Mouse (Mus musculus): ENCODE data around the gene Use1. TPM values are rescaled to one million over a fixed set of nuclear protein-coding genes. Genes with fewer than 3 reads are reported as not detected.
A peak's percentile ranks its signal among the peaks of the same experiment; 100 is the strongest.

Use1 gene
- polyA plus RNA-seq, 1 experiment from 2014 or later = 69.3 TPM

DNA sequence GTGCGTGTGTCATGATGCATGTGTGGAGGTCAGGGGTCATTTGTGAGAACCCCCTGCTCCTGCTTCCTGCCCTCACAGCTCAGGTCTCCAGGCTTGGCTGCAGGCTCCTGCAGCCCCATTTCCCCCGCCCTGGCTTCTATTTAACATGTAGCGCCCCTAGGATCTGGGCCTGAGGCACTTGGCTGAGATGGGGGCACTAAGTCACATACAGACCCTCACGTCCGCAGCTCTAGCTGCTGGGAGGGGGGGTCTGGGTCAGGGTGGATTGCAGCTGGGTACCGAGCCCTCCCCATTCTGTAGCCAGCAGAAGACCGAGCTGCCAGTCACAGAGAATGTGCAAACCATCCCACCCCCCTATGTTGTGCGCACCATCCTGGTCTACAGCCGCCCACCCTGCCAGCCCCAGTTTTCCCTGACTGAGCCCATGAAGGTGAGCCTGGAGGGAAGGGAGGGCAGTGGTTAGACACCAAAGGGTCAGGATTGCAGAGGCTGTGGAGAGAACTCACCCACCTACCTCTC is 35.9 kb downstream of the Use1 start:
- Histone ChIP-seq H3K4me2 (ENCODE audit: low read depth, low read length, severe bottlenecking) (no peak overlapping the region), H3K9me3 (ENCODE audit: control insufficient read depth, low read length) (no peaks in the 10 kb centered on the region), H3K4me3 (ENCODE audit: low read depth, low read length) (no peak overlapping the region), H3K4me1 (replicated peaks; ENCODE audit: control insufficient read depth, insufficient read depth, low read length) (peaks cover 8% of the 10 kb centered on the region), H3K27ac (ENCODE audit: low read depth, low read length) (no peak overlapping the region), H3K27me3 (ENCODE audit: control insufficient read depth, insufficient read depth, low read length) (no peaks in the 10 kb centered on the region), H3K9ac (ENCODE audit: low read length) (no peak overlapping the region), H3K36me3 (ENCODE audit: control insufficient read depth, insufficient read depth, low read length) (no peaks in the 10 kb centered on the region; the same call in 1 of the 2 replicates)
- ATAC-seq (replicated peaks; ENCODE audit: low FRiP score) = no peak
- WGBS = 88% methylated on average over 9 of the region's 9 CpGs
- DNase-seq (ENCODE audit: low spot score) = no peak

DNA sequence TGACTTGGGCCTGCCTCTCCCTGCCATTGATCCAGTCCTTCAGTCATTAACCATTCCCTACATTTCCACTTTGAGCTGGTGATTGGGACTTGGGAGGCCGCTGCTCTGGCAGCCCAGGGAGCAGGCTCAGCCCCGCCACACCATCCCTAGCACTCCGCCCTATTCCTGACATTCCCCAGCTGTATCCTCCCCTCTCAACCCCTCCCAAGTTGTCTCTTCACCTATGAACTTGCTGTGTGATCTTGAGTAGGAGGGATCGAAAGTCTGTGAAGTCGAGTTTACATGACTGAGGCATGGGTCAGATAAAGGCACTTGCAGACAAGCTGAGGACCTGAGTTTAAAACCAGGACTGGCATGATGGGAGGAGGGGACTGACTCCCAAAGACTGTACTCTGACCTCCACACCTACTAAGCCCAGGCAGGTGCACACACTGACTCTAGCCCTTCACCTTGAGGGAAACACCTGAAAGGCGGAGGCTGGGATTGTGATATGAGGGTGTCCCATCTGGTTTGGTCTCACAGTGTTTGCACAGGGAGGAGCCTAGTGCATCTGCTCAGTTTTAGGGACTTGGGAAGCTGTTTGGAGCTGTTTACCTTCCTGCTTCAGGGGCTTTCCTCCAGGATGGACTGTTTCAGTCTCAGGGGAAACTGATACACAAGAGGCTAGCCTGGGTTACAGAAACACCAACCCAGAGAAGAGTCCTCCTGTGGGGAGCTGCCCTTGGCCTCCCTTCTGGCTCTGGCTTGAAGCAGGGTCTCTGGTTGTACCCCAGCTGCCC is 36.6 kb downstream of the Use1 start:
- Histone ChIP-seq H3K4me1 (replicated peaks; ENCODE audit: control insufficient read depth, insufficient read depth, low read length) (peaks cover 6% of the 10 kb centered on the region; the same call in 1 of the 2 replicates), H3K9ac (ENCODE audit: low read length) (no peak overlapping the region), H3K4me3 (ENCODE audit: low read depth, low read length) (no peak overlapping the region), H3K4me2 (ENCODE audit: low read depth, low read length, severe bottlenecking) (no peak overlapping the region), H3K27ac (ENCODE audit: low read depth, low read length) (no peak overlapping the region), H3K9me3 (ENCODE audit: control insufficient read depth, low read length) (no peaks in the 10 kb centered on the region), H3K27me3 (ENCODE audit: control insufficient read depth, insufficient read depth, low read length) (no peaks in the 10 kb centered on the region), H3K36me3 (ENCODE audit: control insufficient read depth, insufficient read depth, low read length) (no peaks in the 10 kb centered on the region; the same call in 1 of the 2 replicates)
- ATAC-seq (replicated peaks; ENCODE audit: low FRiP score) (no peak), DNase-seq (ENCODE audit: low spot score) (no peak)
- 87% methylated on average over 6 of the region's 6 CpGs for WGBS

DNA sequence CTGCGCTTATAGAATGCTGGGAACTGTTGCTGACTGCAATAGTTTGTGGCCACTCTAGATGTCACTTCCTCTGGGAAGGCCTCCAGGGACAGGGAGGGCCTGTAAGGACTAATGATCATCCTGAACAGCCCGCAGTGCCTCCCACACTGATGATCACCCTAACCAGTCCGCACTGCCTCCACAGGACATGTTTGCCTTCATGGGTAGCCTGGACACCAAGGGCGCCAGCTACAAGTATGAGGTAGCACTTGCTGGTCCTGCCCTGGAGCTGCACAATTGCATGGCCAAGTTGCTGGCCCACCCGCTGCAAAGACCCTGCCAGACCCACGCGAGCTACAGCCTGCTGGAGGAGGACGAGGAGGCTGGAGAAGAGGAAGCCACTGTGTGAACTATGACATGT is 37.4 kb downstream of the Use1 start:
- no peak for DNase-seq (ENCODE audit: low spot score)
- ATAC-seq (replicated peaks; ENCODE audit: low FRiP score) = no peak
- Histone ChIP-seq H3K9ac (ENCODE audit: low read length) (no peak overlapping the region), H3K9me3 (ENCODE audit: control insufficient read depth, low read length) (no peaks in the 10 kb centered on the region), H3K27me3 (ENCODE audit: control insufficient read depth, insufficient read depth, low read length) (no peaks in the 10 kb centered on the region), H3K4me3 (ENCODE audit: low read depth, low read length) (no peak overlapping the region), H3K4me2 (ENCODE audit: low read depth, low read length, severe bottlenecking) (no peak overlapping the region), H3K27ac (ENCODE audit: low read depth, low read length) (no peak overlapping the region), H3K36me3 (ENCODE audit: control insufficient read depth, insufficient read depth, low read length) (peaks cover 4% of the 10 kb centered on the region; the same call in 1 of the 2 replicates), H3K4me1 (replicated peaks; ENCODE audit: control insufficient read depth, insufficient read depth, low read length) (peaks cover 6% of the 10 kb centered on the region; the same call in 1 of the 2 replicates)
- 92% methylated on average over 8 of the region's 8 CpGs for WGBS

DNA sequence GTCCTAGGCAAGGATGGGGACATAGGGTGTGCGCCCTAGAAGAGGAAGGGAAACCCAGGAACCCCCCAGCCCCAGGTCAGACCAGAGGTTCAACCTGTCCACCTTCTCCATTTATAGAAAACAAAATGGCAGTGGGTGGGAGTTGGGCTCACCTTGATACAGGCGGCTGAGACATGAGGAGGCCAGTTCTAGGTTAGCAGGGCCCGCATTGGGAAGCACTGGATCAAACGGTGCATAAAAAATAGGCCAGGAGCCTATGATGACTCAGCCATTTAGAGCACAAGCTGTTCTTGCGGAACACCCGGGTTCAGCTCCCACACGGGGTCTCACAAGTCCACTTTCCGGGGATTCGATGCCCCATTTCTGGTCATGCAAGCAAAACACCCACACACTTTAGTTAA is 38.3 kb downstream of the Use1 start:
- peaks cover 6% of the 10 kb centered on the region; the same call in 1 of the 2 replicates for H3K36me3 ChIP-seq (ENCODE audit: control insufficient read depth, insufficient read depth, low read length)
- no peak overlapping the region for H3K27ac ChIP-seq (ENCODE audit: low read depth, low read length)
- H3K4me2 ChIP-seq (ENCODE audit: low read depth, low read length, severe bottlenecking) = peak overlapping the region; percentile 88; the same call in 1 of the 2 replicates
- DNase-seq (ENCODE audit: low spot score) (no peak), ATAC-seq (replicated peaks; ENCODE audit: low FRiP score) (no peak)
- no peak overlapping the region for H3K9ac ChIP-seq (ENCODE audit: low read length)
- peaks cover 6% of the 10 kb centered on the region; the same call in 1 of the 2 replicates for H3K4me1 ChIP-seq (replicated peaks; ENCODE audit: control insufficient read depth, insufficient read depth, low read length)
- no peak overlapping the region for H3K4me3 ChIP-seq (ENCODE audit: low read depth, low read length)
- WGBS = 88% methylated on average over 9 of the region's 9 CpGs
- no peaks in the 10 kb centered on the region for H3K27me3 ChIP-seq (ENCODE audit: control insufficient read depth, insufficient read depth, low read length)
- H3K9me3 ChIP-seq (ENCODE audit: control insufficient read depth, low read length) = no peaks in the 10 kb centered on the region

DNA sequence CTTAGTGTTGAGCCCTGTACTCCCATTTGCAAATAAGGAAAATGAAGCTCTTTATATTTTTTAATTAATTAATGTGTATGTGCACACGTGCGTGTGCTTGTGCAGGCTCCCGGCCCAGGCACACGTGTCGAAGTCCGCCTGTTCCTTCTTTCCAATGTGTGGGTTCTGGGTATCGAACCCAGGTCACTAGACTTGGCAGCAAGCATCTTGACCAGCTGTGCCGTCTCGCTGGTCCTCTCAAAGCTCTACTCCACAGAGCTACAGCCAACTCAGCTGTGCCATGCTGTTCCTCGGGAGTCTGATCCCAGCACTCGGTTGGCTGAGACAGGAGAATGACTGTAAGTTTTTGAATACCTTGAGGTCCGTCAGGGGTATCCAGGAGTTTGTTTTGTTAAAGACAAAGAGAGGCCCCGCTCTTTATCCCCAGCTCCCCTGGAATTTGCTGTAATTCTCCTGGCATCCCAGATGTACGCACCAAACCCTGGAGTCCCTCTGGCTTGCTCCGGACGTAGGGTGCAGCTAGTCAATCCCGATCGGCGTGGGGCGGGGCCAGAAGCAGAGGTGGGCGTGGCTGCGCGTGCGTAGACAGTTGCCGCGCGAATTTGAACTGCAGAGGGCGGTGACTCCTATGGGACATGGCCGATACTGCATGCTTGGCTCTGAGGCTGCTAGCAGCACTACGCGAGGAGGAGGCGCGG is 38.9 kb downstream of the Use1 start, which contains the start of gene Ankle1:
Ankle1 (plus strand) TSS at position 610 of the 698 bp plus-strand sequence.
- Histone ChIP-seq H3K9ac (ENCODE audit: low read length) (peak within 1 kb of the TSS; percentile 83), H3K4me2 (ENCODE audit: low read depth, low read length, severe bottlenecking) (peak within 1 kb of the TSS; percentile 88), H3K4me3 (ENCODE audit: low read depth, low read length) (peak within 1 kb of the TSS; percentile 79), H3K36me3 (ENCODE audit: control insufficient read depth, insufficient read depth, low read length) (peaks cover 6% of the 10 kb centered on the region; the same call in 1 of the 2 replicates), H3K27ac (ENCODE audit: low read depth, low read length) (peak within 1 kb of the TSS; percentile 46; the same call in 1 of the 2 replicates), H3K27me3 (ENCODE audit: control insufficient read depth, insufficient read depth, low read length) (no peaks in the 10 kb centered on the region), H3K9me3 (ENCODE audit: control insufficient read depth, low read length) (no peaks in the 10 kb centered on the region), H3K4me1 (replicated peaks; ENCODE audit: control insufficient read depth, insufficient read depth, low read length) (peaks cover 6% of the 10 kb centered on the region; the same call in 1 of the 2 replicates)
- 17% methylated on average over 32 of the region's 33 CpGs for WGBS
- ATAC-seq (replicated peaks; ENCODE audit: low FRiP score) (peak; percentile 89), DNase-seq (ENCODE audit: low spot score) (peak; percentile 98)

DNA sequence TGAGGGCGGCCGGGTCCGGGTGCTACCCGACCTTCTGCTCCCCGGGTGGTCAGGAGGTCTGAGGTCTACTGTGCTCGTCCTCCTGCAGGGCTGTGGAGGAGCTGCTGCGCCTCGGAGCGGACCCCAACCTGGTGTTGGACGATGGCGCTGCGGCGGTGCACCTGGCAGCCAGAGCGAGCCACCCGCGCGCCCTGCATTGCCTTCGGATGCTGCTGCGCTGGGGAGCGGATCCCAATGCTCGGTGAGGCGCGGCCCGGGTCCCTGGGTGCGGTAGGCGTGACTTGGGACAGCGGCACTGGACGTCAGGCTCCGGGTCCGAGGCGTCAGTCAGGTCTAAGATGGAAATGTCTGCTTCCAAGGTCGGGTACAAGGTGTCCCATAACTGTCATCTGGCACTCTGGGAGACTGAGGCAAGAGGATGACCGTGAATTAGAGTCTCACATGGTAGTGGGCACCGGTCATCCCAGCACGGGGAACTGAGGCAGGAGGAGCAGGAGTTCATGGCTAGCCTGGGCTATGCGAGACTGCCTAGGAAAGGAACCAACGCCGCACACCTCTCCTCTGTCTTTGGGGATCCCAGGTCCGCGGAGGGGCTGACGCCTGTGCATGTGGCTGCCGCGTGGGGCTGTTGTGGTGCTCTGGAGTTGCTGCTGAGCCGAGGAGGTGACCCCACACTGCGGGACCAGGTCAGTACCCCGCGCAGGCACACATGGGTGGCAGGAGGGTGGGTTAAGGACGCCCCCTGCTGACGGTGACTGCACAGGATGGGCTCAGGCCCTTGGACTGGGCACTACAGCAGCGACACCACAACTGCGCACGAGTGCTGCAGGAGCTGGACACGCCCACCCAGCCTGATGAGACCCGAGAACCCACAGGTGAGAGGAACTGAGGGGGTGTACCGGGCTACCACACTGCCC is 39.7 kb downstream of the Use1 start:
- Histone ChIP-seq H3K27ac (ENCODE audit: low read depth, low read length) (0 out of 2 replicates have a peak overlapping the region, but pooled peaks have one; percentile 18), H3K9ac (ENCODE audit: low read length) (peak overlapping the region; percentile 83), H3K4me3 (ENCODE audit: low read depth, low read length) (peak overlapping the region; percentile 79), H3K36me3 (ENCODE audit: control insufficient read depth, insufficient read depth, low read length) (peaks cover 6% of the 10 kb centered on the region; the same call in 1 of the 2 replicates), H3K4me1 (replicated peaks; ENCODE audit: control insufficient read depth, insufficient read depth, low read length) (peaks cover 6% of the 10 kb centered on the region; the same call in 1 of the 2 replicates), H3K27me3 (ENCODE audit: control insufficient read depth, insufficient read depth, low read length) (no peaks in the 10 kb centered on the region), H3K9me3 (ENCODE audit: control insufficient read depth, low read length) (no peaks in the 10 kb centered on the region), H3K4me2 (ENCODE audit: low read depth, low read length, severe bottlenecking) (peak overlapping the region; percentile 88)
- ATAC-seq (replicated peaks; ENCODE audit: low FRiP score) = peak; percentile 87
- peak; percentile 91 for DNase-seq (ENCODE audit: low spot score)
- WGBS = under 1% methylated on average over 54 of the region's 55 CpGs

DNA sequence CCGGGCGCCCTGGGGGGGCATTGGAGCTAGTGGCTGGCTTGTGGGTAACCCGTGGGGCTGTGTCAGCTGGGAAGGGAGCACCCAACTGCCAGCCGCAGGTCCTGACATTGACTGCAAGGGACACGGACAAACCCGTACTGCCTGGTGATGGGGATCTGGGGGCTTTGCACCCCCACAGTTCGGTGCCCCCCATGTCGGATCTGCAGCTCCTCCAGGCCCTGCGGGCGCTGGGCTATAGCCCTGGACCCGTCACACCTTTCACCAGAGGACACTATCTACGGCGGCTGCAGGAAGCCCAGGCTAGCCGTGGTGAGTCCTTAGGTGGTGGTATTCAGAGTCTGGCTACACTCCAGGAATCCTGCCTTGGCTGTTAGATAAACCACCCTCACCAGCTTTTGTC is 40.8 kb downstream of the Use1 start:
- WGBS = 93% methylated on average over 14 of the region's 14 CpGs
- no peaks in the 10 kb centered on the region for H3K9me3 ChIP-seq (ENCODE audit: control insufficient read depth, low read length)
- DNase-seq (ENCODE audit: low spot score) (no peak), ATAC-seq (replicated peaks; ENCODE audit: low FRiP score) (no peak)
- peaks cover 6% of the 10 kb centered on the region; the same call in 1 of the 2 replicates for H3K36me3 ChIP-seq (ENCODE audit: control insufficient read depth, insufficient read depth, low read length)
- H3K4me2 ChIP-seq (ENCODE audit: low read depth, low read length, severe bottlenecking) = no peak overlapping the region
- H3K4me1 ChIP-seq (replicated peaks; ENCODE audit: control insufficient read depth, insufficient read depth, low read length) = peaks cover 6% of the 10 kb centered on the region; the same call in 1 of the 2 replicates
- H3K4me3 ChIP-seq (ENCODE audit: low read depth, low read length) = no peak overlapping the region
- H3K27me3 ChIP-seq (ENCODE audit: control insufficient read depth, insufficient read depth, low read length) = no peaks in the 10 kb centered on the region
- H3K27ac ChIP-seq (ENCODE audit: low read depth, low read length) = no peak overlapping the region
- H3K9ac ChIP-seq (ENCODE audit: low read length) = no peak overlapping the region

Data from forebrain, embryonic 11.5 days (tissue).